8 mouse cellular contexts compared by ENCODE assay signal in the genomic region with DNA sequence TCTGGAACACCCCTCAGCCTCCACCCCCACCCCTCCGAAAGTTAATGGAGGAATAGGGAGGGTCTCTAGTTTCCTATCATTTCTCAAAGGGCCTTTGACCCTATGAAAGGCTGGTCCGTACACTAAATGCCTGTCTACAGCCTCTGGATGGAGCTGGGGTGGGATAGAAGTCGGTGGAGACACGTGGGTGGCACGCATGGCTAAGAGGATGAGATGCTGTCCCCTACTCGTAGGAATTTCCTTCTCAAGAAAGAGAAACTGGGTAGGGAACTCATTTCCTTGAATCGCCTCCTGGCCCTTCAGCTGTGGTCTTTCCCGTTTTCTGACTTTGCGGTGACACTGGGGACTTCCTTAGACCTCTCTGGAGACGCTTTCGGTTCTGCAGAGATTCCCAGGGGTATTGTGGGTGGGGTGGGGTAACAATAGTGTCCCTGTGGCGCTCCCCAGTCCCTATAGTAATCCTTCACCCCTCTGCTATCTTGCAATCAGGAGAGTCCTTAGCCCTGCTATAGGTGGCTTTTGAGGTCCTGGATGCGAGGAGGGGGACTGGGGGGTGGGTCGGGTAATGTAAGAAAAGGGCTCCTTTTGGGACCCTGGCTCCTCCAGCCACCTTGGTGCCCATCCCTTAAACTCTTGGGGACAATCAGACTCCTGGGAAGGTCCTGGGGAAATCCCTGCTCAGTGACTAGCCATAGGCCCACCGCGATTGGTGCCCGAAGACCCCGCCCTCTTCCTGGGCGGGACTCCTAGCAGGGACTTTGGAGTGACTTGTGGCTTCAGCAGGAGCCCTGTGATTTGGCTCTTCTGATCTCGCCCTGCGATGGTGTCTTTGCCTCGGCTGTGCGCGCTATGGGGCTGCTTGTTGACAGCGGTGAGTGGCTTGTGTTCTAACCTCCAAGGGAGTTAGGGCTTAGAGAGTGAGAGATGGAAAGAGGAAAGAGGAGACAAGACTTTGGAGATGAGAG. TPM values are rescaled to one million over a fixed set of nuclear protein-coding genes. Genes with fewer than 3 reads are reported as not detected.
A peak's percentile ranks its signal among the peaks of the same experiment; 100 is the strongest.
DNase-seq lines count a peak whose midpoint lies in the region; ATAC-seq and TF ChIP-seq lines count a peak whose summit lies in the region.

A gene (plus strand): TSS at position 740 of the 965 bp plus-strand sequence.

- WGBS in hindbrain, embryonic 13.5 days = 17% methylated on average over 25 of the region's 25 CpGs
- WGBS in limb, embryonic 14.5 days = 15% methylated on average over 25 of the region's 25 CpGs
- 12% methylated on average over 25 of the region's 25 CpGs for WGBS in midbrain, embryonic 13.5 days
- WGBS in stomach, embryonic 15.5 days = 13% methylated on average over 25 of the region's 25 CpGs

- no peak within 1 kb of the TSS for H3K9ac ChIP-seq in hindbrain, embryonic 13.5 days
- H3K9ac ChIP-seq in limb, embryonic 14.5 days (ENCODE audit: low read depth, low read length, severe bottlenecking) = peak within 1 kb of the TSS; percentile 1; the same call in 1 of the 2 replicates
- no peak within 1 kb of the TSS; the same call in 1 of the 2 replicates for H3K9ac ChIP-seq in midbrain, embryonic 13.5 days (replicated peaks)
- no peak within 1 kb of the TSS for H3K9ac ChIP-seq in stomach, embryonic 15.5 days

- no peak for TF ChIP-seq POLR2A in limb, embryonic 14.5 days (IDR thresholded peaks at IDR 0.05; ENCODE audit: borderline replicate concordance, extremely low read depth, insufficient read depth, insufficient read length)

- H3K36me3 ChIP-seq in hindbrain, embryonic 13.5 days = no peaks in the 10 kb centered on the region
- H3K36me3 ChIP-seq in limb, embryonic 14.5 days (ENCODE audit: control insufficient read depth, insufficient read depth, low read length) = no peaks in the 10 kb centered on the region
- H3K36me3 ChIP-seq in midbrain, embryonic 13.5 days = no peaks in the 10 kb centered on the region
- no peaks in the 10 kb centered on the region for H3K36me3 ChIP-seq in stomach, embryonic 15.5 days

- H3K4me3 ChIP-seq in hindbrain, embryonic 13.5 days = peak within 1 kb of the TSS; percentile 14
- H3K4me3 ChIP-seq in limb, embryonic 14.5 days (replicated peaks; ENCODE audit: low read length) = peak within 1 kb of the TSS; percentile 26
- H3K4me3 ChIP-seq in midbrain, embryonic 13.5 days (replicated peaks) = 0 out of 2 replicates have a peak within 1 kb of the TSS, but pooled peaks have one; percentile 12
- H3K4me3 ChIP-seq in stomach, embryonic 15.5 days (replicated peaks) = peak within 1 kb of the TSS; percentile 37

- DNase-seq in urinary bladder, postnatal 14 days (ENCODE audit: low spot score) = peak; percentile 58
- no peak for DNase-seq in urinary bladder, postnatal 10 days (ENCODE audit: low spot score)
- DNase-seq in gastrocnemius, adult 18-20 months (ENCODE audit: low spot score) = peak; percentile 60
- peak; percentile 18 for DNase-seq in limb, embryonic 14.5 days (ENCODE audit: low spot score)
- DNase-seq in frontal cortex, adult 2 months (ENCODE audit: extremely low spot score in 1 of 2, low spot score in 1 of 2) = no peak

- peak within 1 kb of the TSS; percentile 35 for H3K4me2 ChIP-seq in hindbrain, embryonic 13.5 days
- H3K4me2 ChIP-seq in limb, embryonic 14.5 days (replicated peaks; ENCODE audit: low read depth, low read length, severe bottlenecking) = peak within 1 kb of the TSS; percentile 35
- peak within 1 kb of the TSS; percentile 40 for H3K4me2 ChIP-seq in midbrain, embryonic 13.5 days (replicated peaks)
- peak within 1 kb of the TSS; percentile 54 for H3K4me2 ChIP-seq in stomach, embryonic 15.5 days

- H3K27me3 ChIP-seq in hindbrain, embryonic 13.5 days = peaks cover 27% of the 10 kb centered on the region
- no peaks in the 10 kb centered on the region for H3K27me3 ChIP-seq in limb, embryonic 14.5 days (ENCODE audit: control insufficient read depth, insufficient read depth, low read length)
- peaks cover 26% of the 10 kb centered on the region for H3K27me3 ChIP-seq in midbrain, embryonic 13.5 days
- H3K27me3 ChIP-seq in stomach, embryonic 15.5 days (replicated peaks) = 0 out of 2 replicates have a peak, but pooled peaks cover 7% of the 10 kb centered on the region

- H3K27ac ChIP-seq in hindbrain, embryonic 13.5 days = no peak within 1 kb of the TSS
- no peak within 1 kb of the TSS for H3K27ac ChIP-seq in limb, embryonic 14.5 days (replicated peaks; ENCODE audit: low read depth, low read length)
- H3K27ac ChIP-seq in midbrain, embryonic 13.5 days = no peak within 1 kb of the TSS
- no peak within 1 kb of the TSS for H3K27ac ChIP-seq in stomach, embryonic 15.5 days

- ATAC-seq in hindbrain, embryonic 13.5 days (ENCODE audit: low FRiP score) = no peak
- no peak for ATAC-seq in limb, embryonic 14.5 days (ENCODE audit: low FRiP score, low read depth)
- peak; percentile 53; the same call in 1 of the 2 replicates for ATAC-seq in midbrain, embryonic 13.5 days
- ATAC-seq in stomach, embryonic 15.5 days (ENCODE audit: insufficient read depth, low FRiP score, low read depth) = peak; percentile 82

- peaks cover 19% of the 10 kb centered on the region for H3K4me1 ChIP-seq in hindbrain, embryonic 13.5 days (replicated peaks)
- H3K4me1 ChIP-seq in limb, embryonic 14.5 days (ENCODE audit: control insufficient read depth, insufficient read depth, low read length) = peaks cover 8% of the 10 kb centered on the region; the same call in 1 of the 2 replicates
- H3K4me1 ChIP-seq in midbrain, embryonic 13.5 days (replicated peaks) = peaks cover 36% of the 10 kb centered on the region
- H3K4me1 ChIP-seq in stomach, embryonic 15.5 days = peaks cover 10% of the 10 kb centered on the region; the same call in 1 of the 2 replicates

- H3K9me3 ChIP-seq in hindbrain, embryonic 13.5 days = no peaks in the 10 kb centered on the region
- no peaks in the 10 kb centered on the region for H3K9me3 ChIP-seq in limb, embryonic 14.5 days (ENCODE audit: control insufficient read depth, low read length)
- no peaks in the 10 kb centered on the region for H3K9me3 ChIP-seq in midbrain, embryonic 13.5 days
- no peaks in the 10 kb centered on the region for H3K9me3 ChIP-seq in stomach, embryonic 15.5 days

RNA-seq across cellular contexts. Expression of the gene that starts here (rescaled TPM):
- total RNA-seq in gastrocnemius, adult 18-20 months (2021) = under 1 TPM; 0.28 to 0.41 TPM
- 8.1 and 8.6 TPM in 2 replicates for polyA plus RNA-seq in hindbrain, embryonic 13.5 days (2015; fragmentation: Nextera tagmentation; extraction: Ambion mirVana)
- 9.7 and 11.7 TPM in 2 replicates for polyA plus RNA-seq in limb, embryonic 14.5 days (2012; rRNA removed)
- polyA plus RNA-seq in limb, embryonic 14.5 days (2014; fragmentation: Nextera tagmentation; extraction: Ambion mirVana) = 7.4 and 9.1 TPM in 2 replicates
- polyA plus RNA-seq in midbrain, embryonic 13.5 days (2015; fragmentation: Nextera tagmentation; extraction: Ambion mirVana) = 7.6 and 8.6 TPM in 2 replicates
- polyA plus RNA-seq in stomach, embryonic 15.5 days (2015; fragmentation: Nextera tagmentation; extraction: Ambion mirVana) = 7.1 TPM in 2 replicates
- polyA plus RNA-seq in frontal cortex, adult 2 months (2012; rRNA removed) = 1.5 and 1.8 TPM in 2 replicates

Comparison
In these comparisons a context has a peak if more than half of its experiments do, and no peak if none do; other contexts are left out.
1. DNase-seq: peak in urinary bladder, postnatal 14 days (single experiment) and limb, embryonic 14.5 days (single experiment); none in urinary bladder, postnatal 10 days (single experiment) and frontal cortex, adult 2 months (0 of 2).
2. Peak in DNase-seq in gastrocnemius, adult 18-20 months; RNA of the gene not detected or under 1 TPM.
3. ATAC-seq: peak in midbrain, embryonic 13.5 days (single experiment) and stomach, embryonic 15.5 days (single experiment); none in hindbrain, embryonic 13.5 days (single experiment) and limb, embryonic 14.5 days (single experiment).
4. Peak in every context shown above with its lines, with median percentiles within 50 percentile points of each other: H3K4me2 ChIP-seq and H3K4me3 ChIP-seq.